In genomic region chr6:113103765-113104164, GRCm38 (mm10) we compare ENCODE assay signal across 8 mouse cellular contexts. TPM values are rescaled to one million over a fixed set of nuclear protein-coding genes. Genes with fewer than 3 reads are reported as not detected.
DNase-seq lines count a peak whose midpoint lies in the region; ATAC-seq and TF ChIP-seq lines count a peak whose summit lies in the region.

No protein-coding gene starts in this region.

- CTCF ChIA-PET in Patski (lab: Charles Lee), result interaction anchor here (0.9 to 1.6 kb wide), 3 partner anchors 24 to 67 kb away, joined by 3 to 6 read pairs (median 5); no protein-coding TSS in a partner anchor

- no peak for ATAC-seq in heart, embryonic 12.5 days (ENCODE audit: insufficient number of reproducible peaks, low FRiP score)
- ATAC-seq in Patski, result no peak

- no peaks in the 10 kb centered on the region for H3K27me3 ChIP-seq in heart, embryonic 12.5 days (replicated peaks)
- H3K27me3 ChIP-seq in Patski, result no peaks in the 10 kb centered on the region

- TF ChIP-seq CTCF in Patski (IDR thresholded peaks at IDR 0.05), result peak; percentile 71
- TF ChIP-seq CTCF in cortical plate, adult 2 months (IDR thresholded peaks at IDR 0.05; ENCODE audit: extremely low read depth, insufficient read depth, low read length), result 0 out of 2 replicates have a peak, but pooled peaks have one; percentile 19

- TF ChIP-seq POLR2A in cortical plate, adult 2 months (IDR thresholded peaks at IDR 0.05; ENCODE audit: extremely low read depth, insufficient read depth, low read length), result no peak

- no peak overlapping the region for H3K27ac ChIP-seq in heart, embryonic 12.5 days (ENCODE audit: poor library complexity, severe bottlenecking)
- H3K27ac ChIP-seq in cortical plate, adult 2 months (ENCODE audit: insufficient read depth, low read length), result no peak overlapping the region

- peaks cover 17% of the 10 kb centered on the region for H3K36me3 ChIP-seq in heart, embryonic 12.5 days

- peaks cover 18% of the 10 kb centered on the region for H3K4me1 ChIP-seq in heart, embryonic 12.5 days (replicated peaks)
- peaks cover 3% of the 10 kb centered on the region; the same call in 1 of the 2 replicates for H3K4me1 ChIP-seq in cortical plate, adult 2 months (ENCODE audit: control insufficient read depth, insufficient read depth, low read length)

- H3K9me3 ChIP-seq in heart, embryonic 12.5 days (replicated peaks), result no peaks in the 10 kb centered on the region

- in situ Hi-C loops in Patski (cut with MboI; ENCODE audit: low pct_unique_long_range_greater_than_20kb), result loop anchor here (5.0 kb wide), 1 partner anchor 61 kb away; no protein-coding TSS in a partner anchor

- H3K9ac ChIP-seq in heart, embryonic 12.5 days, result no peak overlapping the region

- DNase-seq in heart, adult 18-20 months, result peak; percentile 48 to 67
- DNase-seq in 3134 (ENCODE audit: extremely low read depth, insufficient read length, low spot score), result peak; percentile 27
- no peak for DNase-seq in Patski (ENCODE audit: low read depth, low spot score)
- peak; percentile 65 to 78 for DNase-seq in kidney, postnatal 36 days
- peak; percentile 8 to 40 for DNase-seq in monocyte, adult 2 months (ENCODE audit: low read depth in 1 of 2, low spot score in 2 of 2)
- DNase-seq in thymus, postnatal 25 days, result peak; percentile 79

- POLR2A ChIA-PET in Patski (lab: Charles Lee), result no interaction called here

- no peak overlapping the region for H3K4me2 ChIP-seq in heart, embryonic 12.5 days

- H3K4me3 ChIP-seq in heart, embryonic 12.5 days, result no peak overlapping the region
- no peak overlapping the region for H3K4me3 ChIP-seq in cortical plate, adult 2 months (ENCODE audit: insufficient read depth, low read length)

RNA-seq across cellular contexts. Expression of gene Setd5, which starts 26.6 kb away (rescaled TPM):
- total RNA-seq in heart, adult 18-20 months (2021), result 10 to 100 TPM; 27.0 to 31.5 TPM
- 61.0 and 62.9 TPM in 2 replicates for polyA plus RNA-seq in heart, embryonic 12.5 days (2016; fragmentation: Nextera tagmentation; extraction: Ambion mirVana)
- polyA plus RNA-seq in Patski (2021), result 60.3 TPM
- 53.2 and 56.8 TPM in 2 replicates for polyA plus RNA-seq in cortical plate, adult 2 months (2012; rRNA removed)

RNA-seq across cellular contexts. Expression of gene Thumpd3, which starts 57.7 kb away (rescaled TPM):
- total RNA-seq in heart, adult 18-20 months (2021), result 10 to 100 TPM; 19.8 to 22.5 TPM
- polyA plus RNA-seq in heart, embryonic 12.5 days (2016; fragmentation: Nextera tagmentation; extraction: Ambion mirVana), result 41.5 and 46.5 TPM in 2 replicates
- 63.3 TPM for polyA plus RNA-seq in Patski (2021)
- 19.2 and 20.4 TPM in 2 replicates for polyA plus RNA-seq in cortical plate, adult 2 months (2012; rRNA removed)
